Mouse (Mus musculus) MEL (cell line): ENCODE data around the gene Afdn. TPM values are rescaled to one million over a fixed set of nuclear protein-coding genes. Genes with fewer than 3 reads are reported as not detected.
"Not testable (repeated sequence)": the region's sequence is repeated elsewhere in the genome, so short reads cannot be mapped to it uniquely, and the experiment has no call there.

ENCODE experiments used
- DNase-seq: peaks from one replicate; pipeline ENCODE4 v3.0.0; 2011; ENCODE audit warnings: low read depth, low spot score
- H3K27ac ChIP-seq: 2 replicates; pipeline ENCODE4 v1.5.1; 2012; ENCODE audit warnings: low read depth, mild to moderate bottlenecking, control low read depth, low read length, moderate library complexity; ENCODE audit not compliant: control insufficient read depth
- H3K27me3 ChIP-seq, 2 experiments: fragments of 150-350 bp in 1 of 2; sonication (generic) in 1 of 2; 2 replicates each; pipeline ENCODE4 v1.6.1; 2012; ENCODE audit warnings: low read length in 2 of 2, mild to moderate bottlenecking in 2 of 2, improper control_type of control experiment in 1 of 2, moderate library complexity in 1 of 2; ENCODE audit not compliant: insufficient read depth in 2 of 2, control insufficient read depth in 1 of 2
- H3K36me3 ChIP-seq, 2 experiments: 2 replicates each; pipeline ENCODE4 v1.6.1; 2012 to 2014; ENCODE audit warnings: low read length in 2 of 2, improper control_type of control experiment in 1 of 2, inconsistent platforms in 1 of 2, mild to moderate bottlenecking in 1 of 2; ENCODE audit not compliant: insufficient read depth in 2 of 2, control insufficient read depth in 1 of 2
- H3K4me1 ChIP-seq, 2 experiments: fragments of 150-350 bp in 1 of 2; sonication (generic) in 1 of 2; 2 replicates each; pipeline ENCODE4 v1.6.1; 2012; ENCODE audit warnings: low read length in 2 of 2, improper control_type of control experiment in 1 of 2, mild to moderate bottlenecking in 1 of 2; ENCODE audit not compliant: insufficient read depth in 2 of 2, control insufficient read depth in 1 of 2
- H3K4me3 ChIP-seq, 2 experiments: fragments of 150-350 bp in 1 of 2; sonication (generic) in 1 of 2; 2 replicates each; pipeline ENCODE4 v1.5.1; 2012; ENCODE audit warnings: low read depth in 2 of 2, low read length in 2 of 2, mild to moderate bottlenecking in 2 of 2, moderate library complexity in 2 of 2, control low read depth in 1 of 2, improper control_type of control experiment in 1 of 2; ENCODE audit not compliant: control insufficient read depth in 1 of 2, insufficient read depth in 1 of 2
- H3K79me2 ChIP-seq: 2 replicates; pipeline ENCODE4 v1.6.1; 2012; ENCODE audit warnings: mild to moderate bottlenecking, low read length, moderate library complexity; ENCODE audit not compliant: control insufficient read depth, poor library complexity, insufficient read depth
- H3K9ac ChIP-seq: 2 replicates; pipeline ENCODE4 v1.6.1; 2012; ENCODE audit warnings: low read depth, mild to moderate bottlenecking, control low read depth, low read length, moderate library complexity; ENCODE audit not compliant: control insufficient read depth, poor library complexity, severe bottlenecking
- H3K9me3 ChIP-seq: fragments of 150-350 bp; sonication (generic); replicated peaks from 2 replicates; pipeline ENCODE4 v1.6.1; 2012; ENCODE audit warnings: mild to moderate bottlenecking, low read length, improper control_type of control experiment, moderate library complexity; ENCODE audit not compliant: insufficient read depth
- HCFC1 ChIP-seq: IDR thresholded peaks from 2 replicates; pipeline ENCODE4 v1.6.1; 2012; ENCODE audit warnings: low read depth, mild to moderate bottlenecking, inconsistent platforms, low read length, improper control_type of control experiment, moderate library complexity
- JUND ChIP-seq: IDR thresholded peaks from 2 replicates; pipeline ENCODE4 v1.6.1; 2011; ENCODE audit warnings: low read depth, mild to moderate bottlenecking, improper control_type of control experiment, low read length
- MEF2A ChIP-seq: IDR thresholded peaks from 2 replicates; pipeline ENCODE4 v1.6.1; 2014; ENCODE audit warnings: low read depth, mild to moderate bottlenecking, inconsistent platforms, low read length, improper control_type of control experiment; ENCODE audit not compliant: poor library complexity, insufficient replicate concordance, severe bottlenecking; ENCODE audit errors: extremely low read depth
- MXI1 ChIP-seq: IDR thresholded peaks from 2 replicates; pipeline ENCODE4 v1.6.1; 2011; ENCODE audit warnings: mild to moderate bottlenecking, low read depth, low read length, improper control_type of control experiment
- MYC ChIP-seq: IDR thresholded peaks from 2 replicates; pipeline ENCODE4 v1.6.1; 2011; ENCODE audit warnings: low read depth, mild to moderate bottlenecking, low read length, improper control_type of control experiment, moderate library complexity
- NELFE ChIP-seq: IDR thresholded peaks from 2 replicates; pipeline ENCODE4 v1.6.1; 2011; ENCODE audit warnings: low read depth, low read length, improper control_type of control experiment
- NRF1 ChIP-seq: IDR thresholded peaks from 2 replicates; pipeline ENCODE4 v1.6.1; 2014; ENCODE audit warnings: low read depth, mild to moderate bottlenecking, inconsistent platforms, low read length, improper control_type of control experiment, moderate library complexity; ENCODE audit not compliant: poor library complexity, insufficient read depth, severe bottlenecking
- POLR2A ChIP-seq, 2 experiments: IDR thresholded peaks; 2 replicates each; pipeline ENCODE4 v1.6.1; 2011 to 2012; ENCODE audit warnings: low read length in 2 of 2, mild to moderate bottlenecking in 2 of 2, control low read depth in 1 of 2, improper control_type of control experiment in 1 of 2, low read depth in 1 of 2, moderate library complexity in 1 of 2; ENCODE audit not compliant: control insufficient read depth in 1 of 2, insufficient read depth in 1 of 2, poor library complexity in 1 of 2
- POLR2AphosphoS5 ChIP-seq: IDR thresholded peaks from 2 replicates; pipeline ENCODE4 v1.6.1; 2012; ENCODE audit warnings: low read depth, borderline replicate concordance, mild to moderate bottlenecking, inconsistent platforms, low read length, moderate library complexity, mixed read lengths
- RAD21 ChIP-seq: IDR thresholded peaks from 2 replicates; pipeline ENCODE4 v1.6.1; 2011; ENCODE audit warnings: mild to moderate bottlenecking, low read depth, low read length, improper control_type of control experiment
- RCOR1 ChIP-seq: IDR thresholded peaks from 2 replicates; pipeline ENCODE4 v1.6.1; 2012; ENCODE audit warnings: low read depth, mild to moderate bottlenecking, inconsistent platforms, low read length, improper control_type of control experiment
- SIN3A ChIP-seq: IDR thresholded peaks from 2 replicates; pipeline ENCODE4 v1.6.1; 2012; ENCODE audit warnings: low read length, improper control_type of control experiment, inconsistent platforms
- TAL1 ChIP-seq: IDR thresholded peaks from 2 replicates; pipeline ENCODE4 v1.6.1; 2012; ENCODE audit warnings: mild to moderate bottlenecking, inconsistent platforms, low read length, moderate library complexity, mixed read lengths
- TBP ChIP-seq: IDR thresholded peaks from 2 replicates; pipeline ENCODE4 v1.8.0; 2011; ENCODE audit warnings: low read depth, low read length, improper control_type of control experiment
- UBTF ChIP-seq: IDR thresholded peaks from 2 replicates; pipeline ENCODE4 v1.6.1; 2012; ENCODE audit warnings: low read depth, mild to moderate bottlenecking, inconsistent platforms, low read length, improper control_type of control experiment, moderate library complexity, borderline replicate concordance; ENCODE audit not compliant: insufficient read depth
- USF1 ChIP-seq: IDR thresholded peaks from 2 replicates; pipeline ENCODE4 v1.6.1; 2014; ENCODE audit warnings: low read depth, mild to moderate bottlenecking, inconsistent platforms, low read length, improper control_type of control experiment, moderate library complexity
- USF2 ChIP-seq, 2 experiments: IDR thresholded peaks; 2 replicates each; pipeline ENCODE4 v1.6.1; 2011 to 2012; ENCODE audit warnings: improper control_type of control experiment in 2 of 2, low read length in 2 of 2, borderline replicate concordance in 1 of 2, inconsistent platforms in 1 of 2, low read depth in 1 of 2, mild to moderate bottlenecking in 1 of 2; ENCODE audit not compliant: insufficient read depth in 1 of 2
- ZC3H11A ChIP-seq: IDR thresholded peaks from 2 replicates; pipeline ENCODE4 v1.6.1; 2012; ENCODE audit warnings: low read depth, mild to moderate bottlenecking, inconsistent platforms, low read length, improper control_type of control experiment
- ZKSCAN1 ChIP-seq: IDR thresholded peaks from 2 replicates; pipeline ENCODE4 v1.6.1; 2012; ENCODE audit warnings: low read depth, mild to moderate bottlenecking, inconsistent platforms, low read length, improper control_type of control experiment, moderate library complexity
- ZNF384 ChIP-seq: IDR thresholded peaks from 2 replicates; pipeline ENCODE4 v1.6.1; 2012; ENCODE audit warnings: low read depth, mild to moderate bottlenecking, inconsistent platforms, low read length, improper control_type of control experiment
- polyA plus RNA-seq, 2 experiments: library from polyadenylated mRNA; stranded (reverse) in 1 of 2; unstranded in 1 of 2; fragments of >175 nt in 1 of 2; fragments of >200 nt in 1 of 2; gene quantifications; 2 replicates each; pipeline versions ENCODE4 v1.2.1 to v1.2.4; 2012; ENCODE audit warnings: low replicate concordance in 2 of 2, low read depth in 1 of 2; ENCODE audit not compliant: insufficient read length in 2 of 2, insufficient read depth in 1 of 2, missing spikeins in 1 of 2
- total RNA-seq: library from RNA; depleted of rRNA; stranded (reverse); fragments of 300-350 nt; gene quantifications from 2 replicates; pipeline ENCODE4 v1.2.3, GENCODE M21; 2012

Gene Afdn
- total and polyA plus RNA-seq, 3 experiments = 0.39 TPM; not detected in 1

GRCm38 (mm10) chr17:13940487-13940886, 180.1 kb downstream of the Afdn start:
- Histone ChIP-seq H3K4me1 (no peaks in the 10 kb centered on the region), H3K9me3 (no peaks in the 10 kb centered on the region), H3K9ac (no peak overlapping the region), H3K36me3 (no peaks in the 10 kb centered on the region), H3K27me3 (no peaks in the 10 kb centered on the region), H3K27ac (no peak overlapping the region), H3K79me2 (no peaks in the 10 kb centered on the region), H3K4me3 (no peak overlapping the region)
- no peak for DNase-seq
- no peak for TF ChIP-seq NELFE
- TF ChIP-seq RCOR1 = no peak
- TF ChIP-seq RAD21 = no peak
- no peak for TF ChIP-seq MXI1
- no peak for TF ChIP-seq TBP
- TF ChIP-seq USF1 = no peak
- no peak for TF ChIP-seq MYC
- no peak for TF ChIP-seq NRF1
- TF ChIP-seq TAL1 = no peak
- no peak for TF ChIP-seq POLR2AphosphoS5
- TF ChIP-seq UBTF = no peak
- no peak for TF ChIP-seq ZKSCAN1
- TF ChIP-seq ZC3H11A = no peak
- TF ChIP-seq USF2 (IDR thresholded peaks at IDR 0.05; ENCODE audit: borderline replicate concordance in 1 of 2, insufficient read depth in 1 of 2, low read depth in 1 of 2, low read length in 2 of 2) = no peak
- no peak for TF ChIP-seq HCFC1
- no peak for TF ChIP-seq POLR2A (IDR thresholded peaks at IDR 0.05; ENCODE audit: control insufficient read depth in 1 of 2, insufficient read depth in 1 of 2, low read depth in 1 of 2, low read length in 2 of 2, poor library complexity in 1 of 2)
- no peak for TF ChIP-seq JUND
- TF ChIP-seq MEF2A = no peak
- no peak for TF ChIP-seq ZNF384
- no peak for TF ChIP-seq SIN3A

DNA sequence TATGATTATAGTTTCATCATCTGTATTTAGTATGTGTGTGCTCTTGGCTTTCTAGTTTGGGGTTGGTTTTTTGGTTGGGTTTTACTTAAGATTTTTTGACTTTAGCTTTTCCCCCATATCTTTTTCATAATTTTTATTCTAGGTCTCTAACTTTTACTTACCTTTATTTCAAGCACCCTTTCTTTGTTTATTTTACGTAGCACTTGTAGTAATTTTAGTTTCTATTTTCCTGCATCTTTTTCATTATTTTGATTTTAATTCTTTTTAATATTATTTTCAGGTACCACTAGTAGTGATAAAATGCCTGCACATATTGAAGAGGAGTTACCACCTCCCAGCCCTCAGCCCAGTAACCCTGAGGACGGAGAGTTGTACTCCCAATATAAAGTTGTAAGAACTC, 187.7 kb downstream of the Afdn start, which contains the start of gene Gm7168:
TSS of gene Gm7168 (plus strand) at position 301 of the 400 bp plus-strand sequence.
- not testable (repeated sequence) for H3K36me3 ChIP-seq, H3K9me3 ChIP-seq, H3K79me2 ChIP-seq, H3K4me1 ChIP-seq, H3K4me3 ChIP-seq, H3K27ac ChIP-seq, H3K27me3 ChIP-seq, DNase-seq, H3K9ac ChIP-seq

DNA sequence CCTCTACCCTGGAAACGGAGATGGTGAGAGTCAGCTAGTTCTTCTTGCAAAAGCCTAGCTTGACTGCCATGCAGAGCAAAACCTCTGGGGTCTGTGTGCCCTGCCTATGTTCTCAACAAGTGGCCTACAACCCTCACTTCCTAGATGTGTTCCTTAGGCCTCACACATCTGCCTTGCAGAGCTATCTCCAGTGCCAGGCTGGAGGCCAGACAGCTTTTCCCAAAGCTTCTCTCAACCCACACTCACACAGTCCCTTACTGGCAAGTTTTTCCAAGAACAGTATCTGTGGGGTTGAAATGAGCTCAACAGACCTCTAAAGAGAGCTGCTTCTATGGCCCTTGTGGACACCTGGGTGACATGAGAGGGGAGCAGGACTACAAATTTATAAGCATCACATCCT, 191.2 kb downstream of the Afdn start:
- H3K79me2 ChIP-seq, H3K27me3 ChIP-seq, H3K9ac ChIP-seq, DNase-seq, H3K9me3 ChIP-seq, H3K4me3 ChIP-seq, H3K36me3 ChIP-seq, H3K27ac ChIP-seq, H3K4me1 ChIP-seq: not testable (repeated sequence)
